Mouse (Mus musculus) kidney, adult 2 months (tissue): ENCODE results near the gene Col8a2. TPM values are rescaled to one million over a fixed set of nuclear protein-coding genes. Genes with fewer than 3 reads are reported as not detected.
A peak's percentile ranks its signal among the peaks of the same experiment; 100 is the strongest.

Source experiments
- DNase-seq: peaks from one replicate; pipeline ENCODE4 v3.0.0; 2021
- H3K27ac ChIP-seq: fragments of 200-500 bp; 2 replicates; pipeline ENCODE4 v1.5.1; 2012; ENCODE audit warnings: low read depth, low read length, control low read depth, inconsistent platforms; ENCODE audit not compliant: insufficient read depth
- H3K27me3 ChIP-seq: fragments of 200-500 bp; replicated peaks from 2 replicates; pipeline ENCODE4 v1.6.1; 2012; ENCODE audit warnings: mild to moderate bottlenecking, moderate library complexity, low read length, inconsistent platforms; ENCODE audit not compliant: control insufficient read depth, insufficient read depth
- H3K36me3 ChIP-seq: fragments of 200-500 bp; 2 replicates; pipeline ENCODE4 v1.6.1; 2012; ENCODE audit warnings: mild to moderate bottlenecking, moderate library complexity, low read length, inconsistent platforms; ENCODE audit not compliant: control insufficient read depth, insufficient read depth
- H3K4me1 ChIP-seq: fragments of 200-500 bp; 2 replicates; pipeline ENCODE4 v1.6.1; 2011; ENCODE audit warnings: low read length; ENCODE audit not compliant: control insufficient read depth, insufficient read depth
- H3K4me3 ChIP-seq: fragments of 200-500 bp; 2 replicates; pipeline ENCODE4 v1.5.1; 2011; ENCODE audit warnings: mild to moderate bottlenecking, low read depth, low read length, control low read depth; ENCODE audit not compliant: insufficient read depth
- CTCF ChIP-seq: fragments of 200-500 bp; conservative IDR thresholded peaks from 2 replicates; pipeline ENCODE4 v1.5.1; 2011; ENCODE audit warnings: low read depth, mild to moderate bottlenecking, control low read depth, low read length, moderate library complexity, mixed read lengths; ENCODE audit not compliant: insufficient read depth, insufficient read length
- POLR2A ChIP-seq: fragments of 200-500 bp; IDR thresholded peaks from one replicate; pipeline ENCODE4 v1.6.1; 2011; ENCODE audit warnings: low read depth, low read length, control low read depth
- WGBS: fragments of 180-500 bp; shearing (Covaris S2); methylation state at CpG from one replicate; pipeline ENCODE4 v1.1.7; 2018; 5-methylcytosine and 5-hydroxymethylcytosine counted together
- polyA plus RNA-seq: library from polyadenylated mRNA; depleted of rRNA; stranded (reverse); fragments of >200 nt; gene quantifications from 2 replicates; pipeline ENCODE4 v1.2.3, GENCODE M21; 2012

Col8a2 gene
- polyA plus RNA-seq, 1 experiment, result 0.31 TPM

GRCm38 (mm10) chr4:126295152-126295551 is 8.6 kb downstream of the Col8a2 start:
- 88% methylated on average over 6 of the region's 6 CpGs for WGBS
- Histone ChIP-seq H3K27me3 (no peaks in the 10 kb centered on the region), H3K36me3 (no peaks in the 10 kb centered on the region), H3K4me3 (no peak overlapping the region), H3K4me1 (no peaks in the 10 kb centered on the region), H3K27ac (no peak overlapping the region)
- TF ChIP-seq CTCF (no peak), POLR2A (no peak)
- no peak for DNase-seq

- TF ChIP-seq CTCF (no peak), POLR2A (no peak)
- Histone ChIP-seq H3K27me3 (no peaks in the 10 kb centered on the region), H3K4me1 (no peaks in the 10 kb centered on the region), H3K27ac (no peak overlapping the region), H3K36me3 (no peaks in the 10 kb centered on the region), H3K4me3 (no peak overlapping the region)
- no peak for DNase-seq
- 66% methylated on average over 4 of the region's 4 CpGs for WGBS
Observed at GRCm38 (mm10) chr4:126295937-126296336, 9.3 kb downstream of the Col8a2 start.

- 2% methylated on average over 34 of the region's 34 CpGs for WGBS
- H3K4me1 ChIP-seq, result no peaks in the 10 kb centered on the region; the same call in 1 of the 2 replicates
- H3K27me3 ChIP-seq, result no peaks in the 10 kb centered on the region
- peak overlapping the region; percentile 20 for H3K4me3 ChIP-seq
- no peak overlapping the region for H3K27ac ChIP-seq
- TF ChIP-seq POLR2A (no peak), CTCF (no peak)
- no peaks in the 10 kb centered on the region for H3K36me3 ChIP-seq
- peak; percentile 72 for DNase-seq
Observed at GRCm38 (mm10) chr4:126296617-126297101, 10.1 kb downstream of the Col8a2 start.

- DNase-seq, result no peak
Observed at GRCm38 (mm10) chr4:126300916-126301583, 14.5 kb downstream of the Col8a2 start.

GRCm38 (mm10) chr4:126301584-126302309 is 15.2 kb downstream of the Col8a2 start:
- Histone ChIP-seq H3K4me1 (no peaks in the 10 kb centered on the region; the same call in 1 of the 2 replicates), H3K4me3 (no peak overlapping the region), H3K27me3 (no peaks in the 10 kb centered on the region), H3K27ac (no peak overlapping the region), H3K36me3 (no peaks in the 10 kb centered on the region)
- TF ChIP-seq POLR2A (no peak), CTCF (no peak)
- 21% methylated on average over 27 of the region's 27 CpGs for WGBS
- no peak for DNase-seq

More at GRCm38 (mm10) chr4:126300916-126301583, 14.5 kb downstream of the Col8a2 start:
- no peak overlapping the region for H3K4me3 ChIP-seq
- H3K4me1 ChIP-seq, result no peaks in the 10 kb centered on the region; the same call in 1 of the 2 replicates
- H3K27me3 ChIP-seq, result no peaks in the 10 kb centered on the region
- no peak overlapping the region for H3K27ac ChIP-seq
- H3K36me3 ChIP-seq, result no peaks in the 10 kb centered on the region
- WGBS, result 8% methylated on average over 48 of the region's 50 CpGs
- TF ChIP-seq POLR2A (no peak), CTCF (no peak)

GRCm38 (mm10) chr4:126303877-126304276 is 17.3 kb downstream of the Col8a2 start:
- H3K36me3 ChIP-seq, result no peaks in the 10 kb centered on the region
- no peak for DNase-seq
- 66% methylated on average over 4 of the region's 4 CpGs for WGBS
- no peaks in the 10 kb centered on the region for H3K27me3 ChIP-seq
- no peak for TF ChIP-seq POLR2A
- peak; percentile 36; the same call in 1 of the 2 replicates for TF ChIP-seq CTCF
- no peak overlapping the region for H3K4me3 ChIP-seq
- H3K4me1 ChIP-seq, result no peaks in the 10 kb centered on the region; the same call in 1 of the 2 replicates
- H3K27ac ChIP-seq, result no peak overlapping the region

GRCm38 (mm10) chr4:126305428-126305827 is 18.8 kb downstream of the Col8a2 start:
- 94% methylated on average over 1 of the region's 1 CpGs for WGBS
- H3K36me3 ChIP-seq, result no peaks in the 10 kb centered on the region

More at GRCm38 (mm10) chr4:126305428-126305827, 18.8 kb downstream of the Col8a2 start:
- no peak for DNase-seq
- Histone ChIP-seq H3K27ac (no peak overlapping the region), H3K27me3 (no peaks in the 10 kb centered on the region), H3K4me3 (no peak overlapping the region), H3K4me1 (peaks cover 3% of the 10 kb centered on the region)
- TF ChIP-seq POLR2A, result no peak
- TF ChIP-seq CTCF, result no peak
